Mouse (Mus musculus): ENCODE measurements at regions not wholly inside any gene's neighbourhood (a gene's known extent, or its start where the extent isn't known, plus 50 kb on each side); places are given as distances from the start of the nearest gene placed in this dataset.
A peak's percentile ranks its signal among the peaks of the same experiment; 100 is the strongest.

DNA sequence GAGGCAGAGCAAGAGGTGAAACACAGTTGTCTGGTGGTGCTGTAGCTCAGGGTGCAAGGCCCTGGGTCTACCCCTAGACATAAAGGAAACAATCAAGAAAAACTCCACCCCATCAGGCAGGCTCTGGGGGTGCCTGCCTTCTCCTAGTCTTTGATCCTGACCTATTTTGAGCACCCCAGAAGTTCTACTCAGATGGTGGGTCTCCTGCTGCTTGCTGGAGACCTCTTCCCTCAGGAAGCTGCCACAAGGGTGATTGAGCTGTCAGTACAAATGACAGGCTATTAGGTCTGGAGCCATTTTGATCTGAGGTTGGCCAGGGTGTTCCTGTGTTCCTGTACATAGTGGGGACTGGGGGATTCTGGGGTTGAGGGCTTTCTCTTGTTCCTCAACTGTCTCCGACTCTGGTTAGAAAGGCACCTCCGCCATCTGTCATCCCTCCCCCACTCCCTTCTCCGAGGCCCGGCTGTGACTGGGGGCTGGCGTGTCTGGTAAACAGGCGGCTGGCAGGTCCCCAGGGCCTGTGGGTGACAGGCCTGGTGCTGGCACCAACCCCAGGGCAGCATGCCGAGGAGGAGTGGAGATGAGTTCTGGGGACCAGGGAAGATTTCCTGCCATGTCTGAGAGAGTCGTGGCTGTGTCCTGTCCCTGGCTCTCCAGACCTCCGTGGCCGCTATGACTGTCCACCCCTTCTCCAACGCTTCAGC lies 97.2 kb downstream of the Cstad start:
- 10% methylated on average over 11 of the region's 11 CpGs for WGBS
- H3K4me1 ChIP-seq = peaks cover 96% of the 10 kb centered on the region
- H3K9me3 ChIP-seq (replicated peaks) = no peaks in the 10 kb centered on the region
- peak overlapping the region; percentile 55 for H3K4me3 ChIP-seq
- DNase-seq (ENCODE audit: low spot score) = peak; percentile 56
- peak overlapping the region; percentile 99 for H3K27ac ChIP-seq (replicated peaks)
- 0 out of 2 replicates have a peak, but pooled peaks cover 5% of the 10 kb centered on the region for H3K27me3 ChIP-seq (ENCODE audit: low read depth, poor library complexity, severe bottlenecking)
- no peaks in the 10 kb centered on the region for H3K36me3 ChIP-seq

DNA sequence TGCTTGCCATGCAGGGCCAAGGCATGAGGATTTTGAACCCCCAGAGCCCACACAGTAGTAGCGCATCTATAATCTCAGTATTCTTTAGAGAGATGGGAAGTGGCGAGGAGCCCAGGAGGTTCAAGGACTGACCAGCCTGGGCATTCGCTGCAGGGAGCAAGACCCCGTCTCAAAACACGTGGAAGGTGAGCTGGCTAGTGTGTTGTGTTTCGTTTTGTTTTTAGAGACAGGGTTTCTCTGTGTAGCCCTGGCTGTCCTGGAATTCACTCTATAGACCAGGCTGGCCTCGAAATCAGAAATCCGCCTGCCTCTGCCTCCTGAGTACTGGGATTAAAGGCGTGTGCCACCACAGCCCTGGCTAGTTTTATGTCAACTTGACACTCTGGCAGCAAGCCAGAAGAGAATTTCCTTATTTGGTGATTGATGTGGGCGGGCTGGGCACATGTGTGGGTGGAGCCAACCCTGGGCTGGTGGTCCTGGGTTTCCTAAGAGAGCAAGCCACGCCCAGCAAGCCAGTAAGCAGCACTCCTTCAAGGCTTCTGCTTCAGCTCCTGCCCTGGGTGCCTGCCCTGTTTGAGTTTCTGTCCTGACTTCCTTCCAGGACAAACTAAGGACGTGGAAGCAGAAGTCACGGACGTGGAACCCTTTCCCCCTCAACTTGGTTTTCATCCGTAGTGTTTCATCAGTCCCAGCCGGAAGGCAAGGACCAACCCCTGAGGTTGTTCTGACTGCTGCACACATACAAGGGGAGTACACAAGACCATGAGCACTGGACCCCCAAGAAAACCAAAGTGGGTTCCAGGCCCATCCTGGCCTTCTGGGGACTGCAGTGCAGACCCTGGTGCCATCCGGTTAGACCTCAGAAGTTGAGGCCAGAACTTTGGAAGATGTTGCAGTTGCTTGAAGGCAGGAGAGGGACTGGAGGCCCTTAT lies 96.4 kb downstream of the Cstad start:
- peaks cover 96% of the 10 kb centered on the region for H3K4me1 ChIP-seq
- 89% methylated on average over 17 of the region's 17 CpGs for WGBS
- H3K4me3 ChIP-seq = no peak overlapping the region
- H3K27me3 ChIP-seq (ENCODE audit: low read depth, poor library complexity, severe bottlenecking) = peaks cover 8% of the 10 kb centered on the region; the same call in 1 of the 2 replicates
- no peaks in the 10 kb centered on the region for H3K9me3 ChIP-seq (replicated peaks)
- DNase-seq (ENCODE audit: low spot score) = no peak
- peak overlapping the region; percentile 99 for H3K27ac ChIP-seq (replicated peaks)
- no peaks in the 10 kb centered on the region for H3K36me3 ChIP-seq

DNA sequence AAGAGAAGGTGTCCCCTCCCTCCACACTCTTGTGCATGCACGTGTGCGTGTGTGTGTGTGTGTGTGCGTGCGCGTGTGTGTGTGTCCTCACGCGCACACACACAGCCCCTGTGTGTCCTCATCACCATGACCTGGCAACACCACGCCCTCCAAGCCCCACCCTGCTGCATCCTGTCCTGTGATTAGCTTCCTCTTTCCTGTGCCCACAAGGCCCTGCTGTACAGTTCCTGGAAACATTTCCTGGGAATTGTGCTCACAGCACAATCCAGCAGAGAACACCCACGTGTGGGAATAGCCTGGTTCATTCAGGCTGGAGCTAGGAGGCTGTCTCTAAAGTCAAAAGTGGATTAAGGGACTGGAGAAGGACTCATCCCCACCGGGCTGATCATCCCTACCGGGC lies 95.5 kb downstream of the Cstad start:
- no peak for DNase-seq (ENCODE audit: low spot score)
- no peak overlapping the region for H3K4me3 ChIP-seq
- H3K4me1 ChIP-seq = peaks cover 96% of the 10 kb centered on the region
- H3K9me3 ChIP-seq (replicated peaks) = no peaks in the 10 kb centered on the region
- WGBS = 81% methylated on average over 11 of the region's 11 CpGs
- H3K36me3 ChIP-seq = no peaks in the 10 kb centered on the region
- H3K27me3 ChIP-seq (ENCODE audit: low read depth, poor library complexity, severe bottlenecking) = peaks cover 15% of the 10 kb centered on the region; the same call in 1 of the 2 replicates
- peak overlapping the region; percentile 99 for H3K27ac ChIP-seq (replicated peaks)

DNA sequence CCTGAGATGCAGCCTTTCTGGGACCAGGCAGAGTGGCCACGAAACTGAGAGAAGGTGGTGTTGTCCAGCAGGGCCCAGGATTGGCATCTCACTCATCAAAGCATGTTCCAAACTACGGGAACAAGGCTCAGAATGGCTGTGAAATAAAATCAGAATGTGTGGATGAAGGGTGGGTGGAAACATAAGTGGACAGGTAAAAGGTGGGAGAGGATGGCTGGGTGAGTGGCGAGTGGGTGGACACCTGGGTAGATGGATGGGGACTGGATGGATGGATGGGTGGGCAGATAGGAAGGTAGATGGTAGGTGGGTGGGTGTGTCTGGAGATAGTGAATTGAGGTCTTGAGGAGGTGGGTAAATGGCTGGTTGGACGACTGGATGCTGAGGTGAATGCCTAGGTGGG lies 93.6 kb downstream of the Cstad start:
- Histone ChIP-seq H3K9me3 (replicated peaks) (no peaks in the 10 kb centered on the region), H3K36me3 (no peaks in the 10 kb centered on the region), H3K4me3 (no peak overlapping the region), H3K27ac (replicated peaks) (peak overlapping the region; percentile 99), H3K27me3 (ENCODE audit: low read depth, poor library complexity, severe bottlenecking) (peaks cover 15% of the 10 kb centered on the region; the same call in 1 of the 2 replicates), H3K4me1 (peaks cover 90% of the 10 kb centered on the region)
- WGBS = 84% methylated on average over 4 of the region's 4 CpGs
- DNase-seq (ENCODE audit: low spot score) = no peak

DNA sequence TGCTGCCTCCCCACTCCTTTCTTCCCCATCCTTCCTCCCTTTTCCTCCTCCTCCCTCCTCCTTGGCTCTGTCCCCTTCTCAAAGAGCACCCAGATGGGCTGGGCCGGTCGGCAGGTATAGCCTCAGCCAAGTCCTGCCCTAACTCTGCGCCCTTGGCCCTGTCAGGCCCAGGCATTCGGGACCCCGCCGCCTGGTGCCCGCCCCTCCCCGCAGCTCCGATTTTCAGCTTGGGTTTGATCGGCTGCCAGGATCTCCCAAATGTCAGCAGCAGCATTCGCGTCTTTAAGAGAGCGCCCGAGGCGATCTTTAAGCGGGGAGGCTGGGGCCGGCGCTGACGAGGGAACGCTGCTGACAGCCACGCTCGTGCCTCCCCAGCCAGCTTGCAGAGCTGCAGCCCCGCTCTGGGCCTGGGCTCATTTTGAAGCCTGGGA lies 92.3 kb downstream of the Cstad start:
- Histone ChIP-seq H3K4me1 (peaks cover 90% of the 10 kb centered on the region), H3K27me3 (ENCODE audit: low read depth, poor library complexity, severe bottlenecking) (peaks cover 15% of the 10 kb centered on the region; the same call in 1 of the 2 replicates), H3K4me3 (peak overlapping the region; percentile 33; the same call in 1 of the 2 replicates), H3K9me3 (replicated peaks) (no peaks in the 10 kb centered on the region), H3K36me3 (no peaks in the 10 kb centered on the region), H3K27ac (replicated peaks) (peak overlapping the region; percentile 99)
- WGBS = 3% methylated on average over 23 of the region's 23 CpGs
- peak; percentile 60 for DNase-seq (ENCODE audit: low spot score)

DNA sequence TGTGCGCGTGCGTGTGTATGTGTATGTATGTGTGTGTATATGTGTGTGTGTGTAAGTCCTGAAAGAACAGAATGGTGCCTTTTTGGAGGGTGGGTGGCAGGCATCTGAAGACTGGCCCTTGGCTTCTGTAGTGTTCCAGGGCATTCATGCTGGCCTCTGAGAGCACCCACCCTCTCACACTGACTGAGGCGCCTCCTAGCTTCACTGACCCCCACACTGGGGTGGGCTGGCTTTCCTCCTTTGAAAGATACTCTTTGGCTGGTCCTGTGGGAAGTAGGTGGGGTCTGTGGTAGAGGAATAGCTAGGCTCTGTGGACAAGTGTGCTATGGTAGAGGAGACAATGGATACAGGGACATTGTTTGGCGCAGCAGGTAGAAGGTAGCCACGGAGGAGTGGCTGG lies 91.5 kb downstream of the Cstad start:
- peaks cover 15% of the 10 kb centered on the region; the same call in 1 of the 2 replicates for H3K27me3 ChIP-seq (ENCODE audit: low read depth, poor library complexity, severe bottlenecking)
- H3K36me3 ChIP-seq = no peaks in the 10 kb centered on the region
- no peaks in the 10 kb centered on the region for H3K9me3 ChIP-seq (replicated peaks)
- H3K4me1 ChIP-seq = peaks cover 90% of the 10 kb centered on the region
- H3K27ac ChIP-seq (replicated peaks) = peak overlapping the region; percentile 99
- no peak overlapping the region for H3K4me3 ChIP-seq
- DNase-seq (ENCODE audit: low spot score) = no peak
- 77% methylated on average over 6 of the region's 6 CpGs for WGBS

DNA sequence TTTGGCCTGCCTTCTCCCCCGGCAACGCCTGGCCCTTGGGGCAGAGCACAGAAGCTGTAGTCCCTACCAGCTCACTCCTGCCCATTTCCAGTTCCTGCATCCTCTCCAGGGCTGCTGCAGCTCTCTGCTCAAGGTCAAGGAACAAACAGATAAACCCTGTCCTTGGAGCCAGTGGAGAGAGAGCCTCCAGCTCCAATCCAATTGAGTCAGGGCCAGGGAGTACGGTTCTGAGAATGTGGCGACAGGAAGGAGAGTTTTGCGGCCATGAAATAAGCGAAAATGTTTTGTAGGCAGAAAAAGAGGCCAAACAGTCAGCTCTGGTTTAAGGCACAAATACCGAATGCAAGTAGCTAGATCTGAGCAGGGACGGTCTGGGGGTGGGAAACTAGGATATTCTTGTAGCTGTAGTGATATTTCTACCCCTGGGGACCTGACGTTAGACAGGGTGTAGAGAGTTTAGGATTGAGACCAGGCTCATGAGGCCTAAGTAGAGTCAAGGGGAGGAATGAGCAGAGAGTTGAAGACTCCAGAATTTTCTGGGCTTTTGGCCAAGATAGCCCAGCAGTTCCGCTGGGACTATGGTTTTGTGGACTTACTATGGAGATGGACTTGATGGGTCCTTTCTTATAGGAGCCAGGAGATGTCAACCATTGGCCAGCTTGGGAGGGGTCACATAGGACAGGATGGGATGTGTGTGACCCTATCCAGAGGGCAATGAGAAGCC lies 90.5 kb downstream of the Cstad start:
- Histone ChIP-seq H3K27me3 (ENCODE audit: low read depth, poor library complexity, severe bottlenecking) (peaks cover 15% of the 10 kb centered on the region; the same call in 1 of the 2 replicates), H3K4me1 (peaks cover 84% of the 10 kb centered on the region), H3K27ac (replicated peaks) (peak overlapping the region; percentile 99), H3K4me3 (no peak overlapping the region), H3K36me3 (no peaks in the 10 kb centered on the region), H3K9me3 (replicated peaks) (0 out of 2 replicates have a peak, but pooled peaks cover under 1% of the 10 kb centered on the region)
- 84% methylated on average over 10 of the region's 10 CpGs for WGBS
- no peak for DNase-seq (ENCODE audit: low spot score)

DNA sequence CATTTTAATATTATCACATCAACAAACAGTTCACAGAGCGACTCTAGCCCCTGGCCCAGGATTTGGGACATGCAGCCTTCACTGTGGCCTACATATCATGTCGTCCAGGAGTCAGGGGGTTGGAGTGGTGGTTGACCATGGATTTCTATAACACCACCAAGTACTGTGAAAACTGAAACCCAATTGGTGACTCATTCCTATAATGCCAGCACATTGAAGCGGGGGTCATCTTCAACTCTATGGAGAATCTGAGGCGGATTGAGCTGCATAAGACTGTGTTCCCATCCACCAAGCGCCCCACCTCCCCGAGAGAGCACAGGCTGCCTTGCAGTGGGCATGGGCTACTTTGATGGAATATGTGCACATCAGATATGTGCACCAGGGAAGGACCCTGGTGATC lies 89.6 kb downstream of the Cstad start:
- Histone ChIP-seq H3K4me3 (no peak overlapping the region), H3K9me3 (replicated peaks) (peaks cover 9% of the 10 kb centered on the region), H3K27ac (replicated peaks) (peak overlapping the region; percentile 99), H3K36me3 (0 out of 2 replicates have a peak, but pooled peaks cover 7% of the 10 kb centered on the region), H3K4me1 (peaks cover 77% of the 10 kb centered on the region), H3K27me3 (ENCODE audit: low read depth, poor library complexity, severe bottlenecking) (peaks cover 15% of the 10 kb centered on the region; the same call in 1 of the 2 replicates)
- no peak for DNase-seq (ENCODE audit: low spot score)
- 88% methylated on average over 6 of the region's 6 CpGs for WGBS

DNA sequence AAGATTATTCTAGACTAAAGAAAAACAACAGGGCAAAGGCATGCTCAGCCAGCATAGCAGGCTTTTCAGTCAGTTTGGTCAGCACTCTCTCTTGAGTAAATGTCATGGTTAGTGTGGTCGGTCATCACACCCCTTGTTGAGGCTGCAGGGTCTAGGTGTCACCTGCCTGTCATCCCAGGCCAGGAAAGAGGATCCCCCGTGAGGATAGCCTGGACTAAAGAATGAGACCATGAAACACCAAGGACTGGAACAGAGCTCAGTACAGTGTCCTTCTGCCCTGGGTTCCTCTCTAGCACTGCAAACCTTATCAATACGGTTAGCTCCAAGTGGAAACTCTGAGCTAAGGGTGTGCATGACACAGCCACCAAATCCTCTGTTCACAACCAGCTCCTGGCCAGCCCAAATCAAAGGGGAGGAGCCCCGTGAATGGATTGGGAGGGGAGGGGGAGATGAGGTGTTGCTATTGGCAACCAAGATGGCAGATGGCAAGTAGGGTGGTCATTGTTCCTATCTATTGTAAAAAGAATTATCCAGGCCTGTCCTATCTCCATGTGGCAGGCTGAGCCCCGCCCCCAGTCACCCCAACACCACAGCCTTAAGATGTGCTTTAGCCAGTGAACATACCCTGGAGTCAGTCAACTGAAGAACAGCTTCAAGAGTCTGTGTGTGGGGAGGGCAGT lies 87.4 kb downstream of the Cstad start:
- Histone ChIP-seq H3K27me3 (ENCODE audit: low read depth, poor library complexity, severe bottlenecking) (peaks cover 27% of the 10 kb centered on the region), H3K4me1 (peaks cover 66% of the 10 kb centered on the region), H3K9me3 (replicated peaks) (peaks cover 11% of the 10 kb centered on the region), H3K4me3 (peak overlapping the region; percentile 29), H3K36me3 (0 out of 2 replicates have a peak, but pooled peaks cover 7% of the 10 kb centered on the region), H3K27ac (replicated peaks) (peak overlapping the region; percentile 89)
- 25% methylated on average over 5 of the region's 5 CpGs for WGBS
- peak; percentile 79 for DNase-seq (ENCODE audit: low spot score)

DNA sequence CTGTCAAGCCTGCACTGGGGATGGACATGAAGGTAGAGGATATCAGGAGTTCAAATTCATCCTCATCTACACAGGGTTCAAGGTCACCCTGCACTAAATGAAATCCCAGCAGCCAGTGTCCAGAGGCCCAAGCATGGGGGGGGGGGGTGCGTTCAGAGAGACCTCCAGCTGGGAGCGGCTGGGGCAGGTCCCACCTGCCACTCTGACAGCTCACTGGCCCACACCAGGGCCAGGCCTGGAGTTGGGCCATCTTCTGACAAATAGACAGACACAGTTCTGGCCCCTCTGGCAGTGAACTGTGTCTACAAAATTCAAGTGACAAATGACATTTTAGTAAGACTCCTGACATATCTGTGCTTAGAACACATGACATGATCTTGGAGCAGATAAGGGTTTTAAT lies 86.8 kb downstream of the Cstad start:
- Histone ChIP-seq H3K27ac (replicated peaks) (peak overlapping the region; percentile 89), H3K9me3 (replicated peaks) (peaks cover 11% of the 10 kb centered on the region), H3K4me3 (no peak overlapping the region), H3K4me1 (peaks cover 66% of the 10 kb centered on the region), H3K36me3 (0 out of 2 replicates have a peak, but pooled peaks cover 7% of the 10 kb centered on the region), H3K27me3 (ENCODE audit: low read depth, poor library complexity, severe bottlenecking) (peaks cover 32% of the 10 kb centered on the region)
- DNase-seq (ENCODE audit: low spot score) = no peak
- WGBS = 56% methylated on average over 2 of the region's 2 CpGs

DNA sequence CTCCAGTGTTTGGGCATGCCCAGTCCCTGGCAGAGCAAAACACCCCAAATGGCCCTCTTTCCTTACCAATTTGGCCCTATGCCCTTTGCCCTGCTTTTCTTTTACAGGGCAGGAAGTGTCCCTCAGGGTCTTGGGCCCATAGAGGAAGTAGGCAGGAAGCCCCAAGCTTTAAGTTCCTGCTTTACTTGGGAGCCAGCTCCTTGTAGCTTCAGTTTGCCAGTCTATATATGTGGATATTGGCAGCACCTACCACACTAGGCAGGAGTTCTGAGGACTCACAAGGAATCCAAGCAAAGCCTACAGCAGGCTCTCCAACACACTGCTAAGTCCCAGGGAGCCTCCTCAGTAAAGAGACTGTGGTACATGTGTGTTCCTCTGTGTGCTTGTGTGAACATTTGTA lies 84.2 kb downstream of the Cstad start:
- peak overlapping the region; percentile 49 for H3K27ac ChIP-seq (replicated peaks)
- H3K4me1 ChIP-seq = peaks cover 57% of the 10 kb centered on the region

DNA sequence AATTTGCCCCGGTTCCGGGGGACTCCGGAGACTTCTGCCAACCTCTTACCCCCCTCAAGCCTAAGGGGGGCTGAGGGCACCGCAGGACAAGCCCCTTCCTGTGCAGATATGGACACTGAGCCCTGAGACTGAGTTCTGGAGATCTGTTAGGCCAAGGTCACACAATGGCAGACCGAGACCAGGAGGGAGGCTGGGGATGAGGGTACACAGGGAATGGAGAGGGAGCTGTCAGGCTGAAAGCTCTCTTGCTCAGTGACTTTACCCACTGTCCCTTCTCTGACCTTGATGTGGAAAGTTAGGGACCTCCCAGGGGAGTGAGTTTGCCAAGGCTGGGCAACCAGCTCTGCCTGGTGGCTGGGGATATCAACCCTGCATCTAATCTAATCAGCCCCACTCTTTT lies 82.7 kb downstream of the Cstad start:
- H3K4me1 ChIP-seq = peaks cover 44% of the 10 kb centered on the region
- H3K27me3 ChIP-seq (ENCODE audit: low read depth, poor library complexity, severe bottlenecking) = peaks cover 34% of the 10 kb centered on the region
- H3K27ac ChIP-seq (replicated peaks) = peak overlapping the region; percentile 89
- H3K36me3 ChIP-seq = 0 out of 2 replicates have a peak, but pooled peaks cover 7% of the 10 kb centered on the region
- whole genome bisulfite sequencing = 11% methylated on average over 5 of the region's 5 CpGs
- no peak for DNase-seq (ENCODE audit: low spot score)
- peaks cover 15% of the 10 kb centered on the region for H3K9me3 ChIP-seq (replicated peaks)
- peak overlapping the region; percentile 52 for H3K4me3 ChIP-seq

More for the DNA sequence above, 84.2 kb downstream of the Cstad start:
- DNase-seq (ENCODE audit: low spot score) = no peak
- Histone ChIP-seq H3K27me3 (ENCODE audit: low read depth, poor library complexity, severe bottlenecking) (peaks cover 34% of the 10 kb centered on the region), H3K36me3 (0 out of 2 replicates have a peak, but pooled peaks cover 7% of the 10 kb centered on the region), H3K9me3 (replicated peaks) (peaks cover 12% of the 10 kb centered on the region), H3K4me3 (no peak overlapping the region)
